Mouse (Mus musculus) thymus, adult 2 months (tissue): ENCODE measurements around the gene Kcnk1.

Source experiments
- CTCF ChIP-seq: fragments of 200-500 bp; IDR thresholded peaks from 2 replicates; pipeline ENCODE4 v1.5.1; 2012; ENCODE audit warnings: mild to moderate bottlenecking, control low read depth, low read length, moderate library complexity, borderline replicate concordance; ENCODE audit not compliant: control insufficient read depth, poor library complexity, insufficient read depth; ENCODE audit errors: extremely low read depth
- POLR2A ChIP-seq: fragments of 200-500 bp; IDR thresholded peaks from 2 replicates; pipeline ENCODE4 v1.6.1; 2012; ENCODE audit warnings: mild to moderate bottlenecking, low read length, control low read depth, moderate library complexity; ENCODE audit not compliant: control insufficient read depth, poor library complexity, insufficient read depth; ENCODE audit errors: extremely low read depth

GRCm38 (mm10) chr8:126053911-126054310, 58.9 kb downstream of the Kcnk1 start:
- no peak for TF ChIP-seq POLR2A
- TF ChIP-seq CTCF, result no peak
